In genomic region chr11:98409341-98409822, GRCm38 (mm10) we compare ENCODE assay signal across 8 mouse cellular contexts. TPM values are rescaled to one million over a fixed set of nuclear protein-coding genes. Genes with fewer than 3 reads are reported as not detected.
DNase-seq lines count a peak whose midpoint lies in the region; ATAC-seq and TF ChIP-seq lines count a peak whose summit lies in the region.

No protein-coding gene starts in this region.

- H3K27me3 ChIP-seq in lung, embryonic 14.5 days (ENCODE audit: insufficient read depth, low read length) = no peaks in the 10 kb centered on the region
- H3K27me3 ChIP-seq in hindbrain, embryonic 11.5 days (ENCODE audit: control insufficient read depth, insufficient read depth, low read length) = peaks cover 5% of the 10 kb centered on the region; the same call in 1 of the 2 replicates
- peaks cover 4% of the 10 kb centered on the region; the same call in 1 of the 2 replicates for H3K27me3 ChIP-seq in limb, embryonic 11.5 days (ENCODE audit: control insufficient read depth, insufficient read depth, low read length)

- 0 out of 2 replicates have a peak overlapping the region, but pooled peaks have one; percentile 2 for H3K4me3 ChIP-seq in lung, embryonic 14.5 days (ENCODE audit: low read depth, low read length)
- no peak overlapping the region for H3K4me3 ChIP-seq in lung, adult 2 months (replicated peaks; ENCODE audit: extremely low read depth, low read depth, low read length)
- peak overlapping the region; percentile 8; the same call in 1 of the 2 replicates for H3K4me3 ChIP-seq in hindbrain, embryonic 11.5 days (ENCODE audit: low read depth, low read length)
- no peak overlapping the region for H3K4me3 ChIP-seq in limb, embryonic 11.5 days (ENCODE audit: low read depth, low read length)

- H3K9me3 ChIP-seq in lung, embryonic 14.5 days (ENCODE audit: low read depth, low read length) = no peaks in the 10 kb centered on the region
- no peaks in the 10 kb centered on the region for H3K9me3 ChIP-seq in hindbrain, embryonic 11.5 days (ENCODE audit: control insufficient read depth, low read length)
- H3K9me3 ChIP-seq in limb, embryonic 11.5 days (ENCODE audit: control insufficient read depth, low read length) = no peaks in the 10 kb centered on the region

- peak; percentile 80 for DNase-seq in lung, embryonic 14.5 days
- DNase-seq in lung, adult 2 months = no peak
- DNase-seq in hindbrain, embryonic 11.5 days (ENCODE audit: low spot score) = peak; percentile 61
- peak; percentile 49 for DNase-seq in limb, embryonic 11.5 days (ENCODE audit: low spot score)
- peak; percentile 74 for DNase-seq in retina, postnatal 1 day
- DNase-seq in cerebellum, postnatal 36 days = no peak
- no peak for DNase-seq in gastrocnemius, postnatal 4 days (ENCODE audit: low spot score in 2 of 2)

- H3K27ac ChIP-seq in lung, embryonic 14.5 days (ENCODE audit: low read depth) = peak overlapping the region; percentile 86
- no peak overlapping the region for H3K27ac ChIP-seq in hindbrain, embryonic 11.5 days (ENCODE audit: low read depth, low read length)
- H3K27ac ChIP-seq in limb, embryonic 11.5 days (replicated peaks; ENCODE audit: low read depth, low read length) = no peak overlapping the region

- H3K9ac ChIP-seq in lung, embryonic 14.5 days = peak overlapping the region; percentile 39
- peak overlapping the region; percentile 44 for H3K9ac ChIP-seq in hindbrain, embryonic 11.5 days (ENCODE audit: low read depth, low read length)
- peak overlapping the region; percentile 30; the same call in 1 of the 2 replicates for H3K9ac ChIP-seq in limb, embryonic 11.5 days (ENCODE audit: low read length)

- H3K36me3 ChIP-seq in lung, embryonic 14.5 days (ENCODE audit: insufficient read depth) = no peaks in the 10 kb centered on the region
- H3K36me3 ChIP-seq in hindbrain, embryonic 11.5 days (ENCODE audit: control insufficient read depth, insufficient read depth, low read length) = no peaks in the 10 kb centered on the region
- H3K36me3 ChIP-seq in limb, embryonic 11.5 days (ENCODE audit: control insufficient read depth, insufficient read depth, low read length) = no peaks in the 10 kb centered on the region

- H3K4me2 ChIP-seq in lung, embryonic 14.5 days = peak overlapping the region; percentile 51
- no peak overlapping the region; the same call in 1 of the 2 replicates for H3K4me2 ChIP-seq in hindbrain, embryonic 11.5 days (replicated peaks; ENCODE audit: low read depth, low read length)
- peak overlapping the region; percentile 27 for H3K4me2 ChIP-seq in limb, embryonic 11.5 days (ENCODE audit: low read depth, severe bottlenecking)

- TF ChIP-seq CTCF in lung, embryonic 14.5 days (IDR thresholded peaks at IDR 0.05; ENCODE audit: low read depth) = no peak
- TF ChIP-seq CTCF in lung, adult 2 months (IDR thresholded peaks at IDR 0.05; ENCODE audit: insufficient read depth, low read length) = no peak

- TF ChIP-seq POLR2A in lung, adult 2 months (IDR thresholded peaks at IDR 0.05; ENCODE audit: borderline replicate concordance, extremely low read depth, low read depth, low read length) = no peak

- H3K4me1 ChIP-seq in lung, embryonic 14.5 days (ENCODE audit: insufficient read depth) = peaks cover 16% of the 10 kb centered on the region
- peaks cover 14% of the 10 kb centered on the region for H3K4me1 ChIP-seq in lung, adult 2 months (ENCODE audit: control insufficient read depth, insufficient read depth, low read length)
- peaks cover 4% of the 10 kb centered on the region for H3K4me1 ChIP-seq in hindbrain, embryonic 11.5 days (replicated peaks; ENCODE audit: control insufficient read depth, insufficient read depth, low read length)
- peaks cover 16% of the 10 kb centered on the region for H3K4me1 ChIP-seq in limb, embryonic 11.5 days (ENCODE audit: control insufficient read depth, insufficient read depth, low read length)

- peak; percentile 68; the same call in 1 of the 2 replicates for ATAC-seq in lung, embryonic 14.5 days (ENCODE audit: insufficient read depth)
- ATAC-seq in hindbrain, embryonic 11.5 days (ENCODE audit: low FRiP score) = peak; percentile 73; the same call in 1 of the 2 replicates
- no peak for ATAC-seq in limb, embryonic 11.5 days (ENCODE audit: insufficient number of reproducible peaks, low FRiP score, low TSS enrichment, low read depth)
- no peak for ATAC-seq in cerebellum, adult (ENCODE audit: insufficient number of reproducible peaks, low FRiP score, low TSS enrichment)

- WGBS in lung, embryonic 14.5 days = under 1% methylated on average over 10 of the region's 10 CpGs
- 11% methylated on average over 9 of the region's 10 CpGs for WGBS in lung, adult 2 months
- 7% methylated on average over 8 of the region's 10 CpGs for WGBS in hindbrain, embryonic 11.5 days
- 5% methylated on average over 10 of the region's 10 CpGs for whole genome bisulfite sequencing in limb, embryonic 11.5 days

RNA-seq across cellular contexts. Expression of gene Erbb2, which starts 2.9 kb away (rescaled TPM):
- 42.7 and 46.5 TPM in 2 replicates for polyA plus RNA-seq in lung, embryonic 14.5 days (2014; fragmentation: Nextera tagmentation; extraction: Ambion mirVana)
- 31.7 and 33.8 TPM in 2 replicates for polyA plus RNA-seq in lung, adult 2 months (2012; rRNA removed)
- polyA plus RNA-seq in hindbrain, embryonic 11.5 days (2014; fragmentation: Nextera tagmentation; extraction: Ambion mirVana) = 15.5 and 17.2 TPM in 2 replicates
- polyA plus RNA-seq in limb, embryonic 11.5 days (2014; fragmentation: Nextera tagmentation; extraction: Ambion mirVana) = 29.6 and 30.5 TPM in 2 replicates
- 10 to 100 TPM; 19.6 to 23.5 TPM for total RNA-seq in gastrocnemius, postnatal 4 days (2021)

RNA-seq across cellular contexts. Expression of gene Pgap3, which starts 9.1 kb away (rescaled TPM):
- 10.9 and 11.6 TPM in 2 replicates for polyA plus RNA-seq in lung, embryonic 14.5 days (2014; fragmentation: Nextera tagmentation; extraction: Ambion mirVana)
- 26.6 and 28.1 TPM in 2 replicates for polyA plus RNA-seq in lung, adult 2 months (2012; rRNA removed)
- polyA plus RNA-seq in hindbrain, embryonic 11.5 days (2014; fragmentation: Nextera tagmentation; extraction: Ambion mirVana) = 4.3 and 4.5 TPM in 2 replicates
- polyA plus RNA-seq in limb, embryonic 11.5 days (2014; fragmentation: Nextera tagmentation; extraction: Ambion mirVana) = 6.3 and 9.5 TPM in 2 replicates
- 1 to 10 TPM; 4.6 to 5.6 TPM for total RNA-seq in gastrocnemius, postnatal 4 days (2021)

RNA-seq across cellular contexts. Expression of gene Pnmt, which starts 23.1 kb away (rescaled TPM):
- not detected in 2 replicates for polyA plus RNA-seq in lung, embryonic 14.5 days (2014; fragmentation: Nextera tagmentation; extraction: Ambion mirVana)
- polyA plus RNA-seq in lung, adult 2 months (2012; rRNA removed) = 2.0 and 3.5 TPM in 2 replicates
- 0.54 and 0.93 TPM in 2 replicates for polyA plus RNA-seq in hindbrain, embryonic 11.5 days (2014; fragmentation: Nextera tagmentation; extraction: Ambion mirVana)
- polyA plus RNA-seq in limb, embryonic 11.5 days (2014; fragmentation: Nextera tagmentation; extraction: Ambion mirVana) = 0.13 and 0.17 TPM in 2 replicates
- total RNA-seq in gastrocnemius, postnatal 4 days (2021) = under 1 TPM in 1 of 2 experiments, not detected in 1; 0.71 TPM

RNA-seq across cellular contexts. Expression of gene Tcap, which starts 25.8 kb away (rescaled TPM):
- polyA plus RNA-seq in lung, embryonic 14.5 days (2014; fragmentation: Nextera tagmentation; extraction: Ambion mirVana) = 3.8 TPM in 1 of 2 replicates, not detected in the other
- polyA plus RNA-seq in lung, adult 2 months (2012; rRNA removed) = 73.7 and 136 TPM in 2 replicates
- 0.53 and 0.54 TPM in 2 replicates for polyA plus RNA-seq in hindbrain, embryonic 11.5 days (2014; fragmentation: Nextera tagmentation; extraction: Ambion mirVana)
- polyA plus RNA-seq in limb, embryonic 11.5 days (2014; fragmentation: Nextera tagmentation; extraction: Ambion mirVana) = 0.41 and 0.53 TPM in 2 replicates
- total RNA-seq in gastrocnemius, postnatal 4 days (2021) = 100 to 1,000 TPM; 447 to 769 TPM

RNA-seq across cellular contexts. Expression of gene Mien1, which starts 29.4 kb away (rescaled TPM):
- 62.9 and 65.3 TPM in 2 replicates for polyA plus RNA-seq in lung, embryonic 14.5 days (2014; fragmentation: Nextera tagmentation; extraction: Ambion mirVana)
- polyA plus RNA-seq in lung, adult 2 months (2012; rRNA removed) = 44.8 and 58.0 TPM in 2 replicates
- 152 and 167 TPM in 2 replicates for polyA plus RNA-seq in hindbrain, embryonic 11.5 days (2014; fragmentation: Nextera tagmentation; extraction: Ambion mirVana)
- 75.4 and 78.3 TPM in 2 replicates for polyA plus RNA-seq in limb, embryonic 11.5 days (2014; fragmentation: Nextera tagmentation; extraction: Ambion mirVana)
- total RNA-seq in gastrocnemius, postnatal 4 days (2021) = 10 to 100 TPM; 28.0 to 29.0 TPM

Comparison
In these comparisons a context has a peak if more than half of its experiments do, and no peak if none do; other contexts are left out.
1. DNase-seq: peak in lung, embryonic 14.5 days (single experiment), hindbrain, embryonic 11.5 days (single experiment), limb, embryonic 11.5 days (single experiment) and retina, postnatal 1 day (single experiment); none in lung, adult 2 months (single experiment), cerebellum, postnatal 36 days (0 of 2) and gastrocnemius, postnatal 4 days (0 of 2).
2. H3K4me3 ChIP-seq: peak in lung, embryonic 14.5 days (single experiment) and hindbrain, embryonic 11.5 days (single experiment); none in lung, adult 2 months (single experiment) and limb, embryonic 11.5 days (single experiment).
3. ATAC-seq: peak in lung, embryonic 14.5 days (single experiment) and hindbrain, embryonic 11.5 days (single experiment); none in limb, embryonic 11.5 days (single experiment) and cerebellum, adult (single experiment).
4. Peak in every context shown above with its lines, with median percentiles within 50 percentile points of each other: H3K9ac ChIP-seq.